20 mouse cellular contexts compared by ENCODE assay signal in the genomic region with DNA sequence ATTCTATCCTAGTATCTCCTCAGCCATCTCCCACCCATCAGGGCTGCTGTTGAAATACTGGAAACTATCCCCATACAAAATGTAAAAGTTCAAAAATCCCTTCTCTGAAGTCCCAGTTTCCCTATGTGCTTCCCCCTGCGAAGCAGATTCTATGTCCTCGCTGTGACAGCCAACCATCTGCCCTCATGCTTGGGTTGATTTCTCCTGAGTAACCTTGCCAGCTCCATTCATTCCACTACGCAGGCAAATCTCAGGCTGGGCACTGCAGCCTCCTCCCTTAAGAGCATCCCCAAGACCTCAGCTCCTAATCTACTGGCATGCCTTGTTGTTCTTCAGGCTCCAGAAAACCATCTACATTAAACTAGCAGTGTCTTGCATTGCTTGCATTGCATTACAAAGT.
A peak's percentile ranks its signal among the peaks of the same experiment; 100 is the strongest.
DNase-seq lines count a peak whose midpoint lies in the region; ATAC-seq and TF ChIP-seq lines count a peak whose summit lies in the region.
"Had no signal": no experiment of that assay in that cellular context is flagged by ENCODE, and none has a peak within 500 bp of the region (broad histone marks: within the 10 kb centered on the region; RNA-seq: fewer than 3 reads in every experiment).

No protein-coding gene starts in this region.

- TF ChIP-seq CTCF in hindbrain, postnatal 0 days (IDR thresholded peaks at IDR 0.05; ENCODE audit: low read depth): no peak
- no peak for TF ChIP-seq CTCF in midbrain, postnatal 0 days (IDR thresholded peaks at IDR 0.05)

- no peak overlapping the region for H3K27ac ChIP-seq in hindbrain, postnatal 0 days
- no peak overlapping the region for H3K27ac ChIP-seq in hindbrain, embryonic 16.5 days (ENCODE audit: low read depth, low read length)
- no peak overlapping the region for H3K27ac ChIP-seq in midbrain, postnatal 0 days (ENCODE audit: low read depth, low read length)
- H3K27ac ChIP-seq in midbrain, embryonic 16.5 days (ENCODE audit: low read length): no peak overlapping the region
- H3K27ac ChIP-seq: embryonic facial prominence, embryonic 13.5 days; embryonic facial prominence, embryonic 15.5 days; forebrain, embryonic 10.5 days; forebrain, embryonic 12.5 days had no signal

- 56% methylated on average over 3 of the region's 3 CpGs for WGBS in hindbrain, postnatal 0 days
- WGBS in hindbrain, embryonic 16.5 days: 72% methylated on average over 3 of the region's 3 CpGs
- WGBS in midbrain, postnatal 0 days: 93% methylated on average over 3 of the region's 3 CpGs
- 87% methylated on average over 3 of the region's 3 CpGs for WGBS in midbrain, embryonic 16.5 days

- no peak for ATAC-seq in hindbrain, postnatal 0 days
- ATAC-seq in hindbrain, embryonic 16.5 days: no peak
- ATAC-seq in midbrain, postnatal 0 days (ENCODE audit: low FRiP score): no peak
- no peak for ATAC-seq in midbrain, embryonic 16.5 days
- ATAC-seq: forebrain, embryonic 14.5 days; forebrain, embryonic 16.5 days had no signal

- H3K4me1 ChIP-seq in hindbrain, postnatal 0 days (ENCODE audit: insufficient read depth, low read length): no peaks in the 10 kb centered on the region; the same call in 1 of the 2 replicates
- no peaks in the 10 kb centered on the region for H3K4me1 ChIP-seq in hindbrain, embryonic 16.5 days (ENCODE audit: control insufficient read depth, insufficient read depth, low read depth, low read length)
- H3K4me1 ChIP-seq in midbrain, postnatal 0 days (ENCODE audit: insufficient read depth, low read length): no peaks in the 10 kb centered on the region
- no peaks in the 10 kb centered on the region for H3K4me1 ChIP-seq in midbrain, embryonic 16.5 days (ENCODE audit: control insufficient read depth, insufficient read depth, low read length)
- H3K4me1 ChIP-seq: embryonic facial prominence, embryonic 15.5 days had no signal

- no peaks in the 10 kb centered on the region for H3K36me3 ChIP-seq in hindbrain, postnatal 0 days (ENCODE audit: insufficient read depth, low read length)
- H3K36me3 ChIP-seq in hindbrain, embryonic 16.5 days (ENCODE audit: control insufficient read depth, insufficient read depth, low read length): no peaks in the 10 kb centered on the region
- no peaks in the 10 kb centered on the region for H3K36me3 ChIP-seq in midbrain, postnatal 0 days (ENCODE audit: insufficient read depth, low read length)
- no peaks in the 10 kb centered on the region for H3K36me3 ChIP-seq in midbrain, embryonic 16.5 days (ENCODE audit: control insufficient read depth, insufficient read depth, low read length)
- H3K36me3 ChIP-seq: embryonic facial prominence, embryonic 13.5 days; embryonic facial prominence, embryonic 15.5 days; forebrain, embryonic 10.5 days; forebrain, embryonic 12.5 days had no signal

- no peaks in the 10 kb centered on the region for H3K27me3 ChIP-seq in hindbrain, postnatal 0 days (ENCODE audit: insufficient read depth, low read length)
- H3K27me3 ChIP-seq in hindbrain, embryonic 16.5 days (replicated peaks; ENCODE audit: control insufficient read depth, insufficient read depth, low read length): no peaks in the 10 kb centered on the region
- H3K27me3 ChIP-seq in midbrain, postnatal 0 days (ENCODE audit: insufficient read depth, low read length): peaks cover 5% of the 10 kb centered on the region; the same call in 1 of the 2 replicates
- H3K27me3 ChIP-seq in midbrain, embryonic 16.5 days (ENCODE audit: control insufficient read depth, insufficient read depth, low read depth, low read length): no peaks in the 10 kb centered on the region
- H3K27me3 ChIP-seq: embryonic facial prominence, embryonic 13.5 days; embryonic facial prominence, embryonic 15.5 days had no signal

- peak; percentile 69 to 71 for DNase-seq in cerebellum, postnatal 10 days
- DNase-seq in cerebellum, adult 18-20 months: no peak
- peak; percentile 44 to 58 for DNase-seq in cerebellum, postnatal 25 days
- no peak for DNase-seq in cerebellum, adult 11-12 months
- DNase-seq in hindbrain, postnatal 0 days (ENCODE audit: low spot score): peak; percentile 53
- DNase-seq in midbrain, postnatal 0 days (ENCODE audit: low spot score): peak; percentile 43
- DNase-seq: adrenal gland, adult 2 months; adrenal gland, postnatal 10 days; adrenal gland, postnatal 25 days; cerebellum, adult 9-11 months; embryo, embryonic 11 days had no signal

- no peak overlapping the region for H3K9ac ChIP-seq in hindbrain, postnatal 0 days (replicated peaks; ENCODE audit: low read length)
- H3K9ac ChIP-seq in hindbrain, embryonic 16.5 days (ENCODE audit: low read depth, low read length): no peak overlapping the region
- H3K9ac ChIP-seq in midbrain, postnatal 0 days (replicated peaks; ENCODE audit: low read length, poor library complexity, severe bottlenecking): no peak overlapping the region
- H3K9ac ChIP-seq in midbrain, embryonic 16.5 days (ENCODE audit: low read depth, low read length): no peak overlapping the region
- H3K9ac ChIP-seq: embryonic facial prominence, embryonic 13.5 days; embryonic facial prominence, embryonic 15.5 days; forebrain, embryonic 12.5 days had no signal

- H3K9me3 ChIP-seq in hindbrain, postnatal 0 days (ENCODE audit: low read length): no peaks in the 10 kb centered on the region
- no peaks in the 10 kb centered on the region for H3K9me3 ChIP-seq in hindbrain, embryonic 16.5 days (ENCODE audit: control insufficient read depth, low read length)
- H3K9me3 ChIP-seq in midbrain, postnatal 0 days (ENCODE audit: low read length): no peaks in the 10 kb centered on the region
- H3K9me3 ChIP-seq in midbrain, embryonic 16.5 days (replicated peaks; ENCODE audit: control insufficient read depth, low read length, poor library complexity, severe bottlenecking): no peaks in the 10 kb centered on the region
- H3K9me3 ChIP-seq: embryonic facial prominence, embryonic 13.5 days; embryonic facial prominence, embryonic 15.5 days; forebrain, embryonic 10.5 days; forebrain, embryonic 12.5 days had no signal

- H3K4me3 ChIP-seq in hindbrain, postnatal 0 days (ENCODE audit: low read length): no peak overlapping the region
- no peak overlapping the region for H3K4me3 ChIP-seq in hindbrain, embryonic 16.5 days (ENCODE audit: low read length)
- no peak overlapping the region for H3K4me3 ChIP-seq in midbrain, postnatal 0 days (ENCODE audit: low read depth, low read length)
- H3K4me3 ChIP-seq in midbrain, embryonic 16.5 days (ENCODE audit: low read depth, low read length): no peak overlapping the region
- H3K4me3 ChIP-seq: embryonic facial prominence, embryonic 13.5 days; embryonic facial prominence, embryonic 15.5 days; erythroblast, embryonic 14.5 days; forebrain, embryonic 10.5 days; forebrain, embryonic 12.5 days had no signal

- no peak overlapping the region for H3K4me2 ChIP-seq in hindbrain, postnatal 0 days (ENCODE audit: low read depth, low read length)
- H3K4me2 ChIP-seq in hindbrain, embryonic 16.5 days (ENCODE audit: low read length): no peak overlapping the region
- no peak overlapping the region for H3K4me2 ChIP-seq in midbrain, postnatal 0 days (ENCODE audit: low read depth, low read length, poor library complexity, severe bottlenecking)
- no peak overlapping the region for H3K4me2 ChIP-seq in midbrain, embryonic 16.5 days (ENCODE audit: low read length)
- H3K4me2 ChIP-seq: embryonic facial prominence, embryonic 13.5 days; embryonic facial prominence, embryonic 15.5 days; forebrain, embryonic 12.5 days had no signal

Comparison
In these comparisons a context has a peak if more than half of its experiments do, and no peak if none do; other contexts are left out.
1. DNase-seq: peak in cerebellum, postnatal 10 days (2 of 2), cerebellum, postnatal 25 days (2 of 2), hindbrain, postnatal 0 days (single experiment) and midbrain, postnatal 0 days (single experiment); none in cerebellum, adult 18-20 months (0 of 2) and cerebellum, adult 11-12 months (single experiment).